Mouse (Mus musculus) bone marrow, adult 2 months (tissue): ENCODE measurements around the gene Slc6a21.

Experiments used
- CTCF ChIP-seq: fragments of 200-500 bp; IDR thresholded peaks from 2 replicates; pipeline ENCODE4 v1.5.1; 2011; ENCODE audit warnings: low read length, control low read depth; ENCODE audit not compliant: control insufficient read depth, insufficient read depth
- POLR2A ChIP-seq: fragments of 200-500 bp; IDR thresholded peaks from 2 replicates; pipeline ENCODE4 v1.6.1; 2011; ENCODE audit warnings: low read depth, mild to moderate bottlenecking, control low read depth, low read length, borderline replicate concordance; ENCODE audit not compliant: control insufficient read depth

DNA sequence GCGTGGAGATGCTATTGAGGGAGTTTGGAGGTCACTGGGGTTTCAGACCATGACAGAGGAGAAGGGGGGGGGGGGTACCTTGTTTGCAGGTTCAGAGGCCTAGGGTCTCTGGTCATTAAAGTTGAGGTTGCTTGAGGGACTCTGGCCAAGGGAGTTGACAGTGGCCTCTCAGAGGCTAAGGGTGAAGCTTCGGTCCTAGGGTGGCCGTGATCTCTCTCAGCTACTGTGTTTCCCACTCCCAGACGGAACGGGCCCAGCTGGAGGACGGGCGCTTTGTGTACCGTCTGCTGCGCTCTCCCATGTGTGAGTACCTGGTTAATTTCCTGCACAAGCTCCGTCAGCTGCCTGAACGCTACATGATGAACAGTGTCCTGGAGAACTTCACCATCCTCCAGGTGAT lies 45.4 kb upstream of the Slc6a21 start:
- no peak for TF ChIP-seq CTCF
- TF ChIP-seq POLR2A, result no peak
